In genomic region chr3:14869779-14870178, GRCm38 (mm10) we compare ENCODE assay signal across 8 mouse cellular contexts. TPM values are rescaled to one million over a fixed set of nuclear protein-coding genes. Genes with fewer than 3 reads are reported as not detected.
DNase-seq lines count a peak whose midpoint lies in the region; ATAC-seq lines count a peak whose summit lies in the region.

No protein-coding gene starts in this region.

- no peak overlapping the region for H3K4me3 ChIP-seq in forebrain, embryonic 15.5 days
- H3K4me3 ChIP-seq in hindbrain, embryonic 10.5 days: no peak overlapping the region

- no peaks in the 10 kb centered on the region for H3K9me3 ChIP-seq in forebrain, embryonic 15.5 days
- H3K9me3 ChIP-seq in hindbrain, embryonic 10.5 days: no peaks in the 10 kb centered on the region

- H3K36me3 ChIP-seq in forebrain, embryonic 15.5 days: no peaks in the 10 kb centered on the region
- H3K36me3 ChIP-seq in hindbrain, embryonic 10.5 days: no peaks in the 10 kb centered on the region

- 15% methylated on average over 11 of the region's 11 CpGs for WGBS in forebrain, embryonic 15.5 days
- 21% methylated on average over 11 of the region's 11 CpGs for WGBS in hindbrain, embryonic 10.5 days

- peak; percentile 70 for DNase-seq in Muller cell, postnatal 12 days (ENCODE audit: inconsistent ontology term)
- peak; percentile 31 for DNase-seq in cerebellum, adult 11-12 months
- peak; percentile 80 for DNase-seq in hindbrain, embryonic 10.5 days (ENCODE audit: low spot score)
- peak; percentile 66 to 72 for DNase-seq in layer of hippocampus, postnatal 10 days (ENCODE audit: low spot score in 2 of 2)
- peak; percentile 66 for DNase-seq in right cerebral cortex, adult 2 months (ENCODE audit: low spot score in 2 of 2)
- peak; percentile 29 to 67 for DNase-seq in urinary bladder, postnatal 4 days (ENCODE audit: low spot score in 2 of 2)

- H3K27ac ChIP-seq in forebrain, embryonic 15.5 days (replicated peaks): no peak overlapping the region
- no peak overlapping the region for H3K27ac ChIP-seq in hindbrain, embryonic 10.5 days

- peak; percentile 68 for ATAC-seq in forebrain, embryonic 15.5 days (replicated peaks)
- peak; percentile 89 for ATAC-seq in megakaryocyte, adult 5-6 weeks (ENCODE audit: poor library complexity, severe bottlenecking)

- no peak overlapping the region for H3K4me2 ChIP-seq in forebrain, embryonic 15.5 days (replicated peaks)

- H3K4me1 ChIP-seq in forebrain, embryonic 15.5 days: no peaks in the 10 kb centered on the region
- H3K4me1 ChIP-seq in hindbrain, embryonic 10.5 days (replicated peaks): peaks cover 7% of the 10 kb centered on the region; the same call in 1 of the 2 replicates

- H3K27me3 ChIP-seq in forebrain, embryonic 15.5 days: no peaks in the 10 kb centered on the region
- H3K27me3 ChIP-seq in hindbrain, embryonic 10.5 days (ENCODE audit: insufficient read depth, poor library complexity, severe bottlenecking): no peaks in the 10 kb centered on the region

- H3K9ac ChIP-seq in forebrain, embryonic 15.5 days (replicated peaks): no peak overlapping the region

RNA-seq across cellular contexts. Expression of gene Car3, which starts 6.5 kb away (rescaled TPM):
- polyA plus RNA-seq in forebrain, embryonic 15.5 days (2015; fragmentation: Nextera tagmentation; extraction: Ambion mirVana): 1.1 and 2.1 TPM in 2 replicates
- polyA plus RNA-seq in hindbrain, embryonic 10.5 days (2016; fragmentation: Nextera tagmentation; extraction: Ambion mirVana): 2.0 and 3.7 TPM in 2 replicates
- 1 to 10 TPM; 1.1 to 1.3 TPM for total RNA-seq in layer of hippocampus, postnatal 10 days (2021)
- total RNA-seq in megakaryocyte, adult 5-6 weeks (2015): 0.64 TPM in 1 of 2 replicates, not detected in the other
- 0.07 TPM in 1 of 2 replicates, not detected in the other for total RNA-seq in megakaryocyte, adult 5-6 weeks (2017)

RNA-seq across cellular contexts. Expression of gene Car2, which starts 16.3 kb away (rescaled TPM):
- 21.7 and 22.7 TPM in 2 replicates for polyA plus RNA-seq in forebrain, embryonic 15.5 days (2015; fragmentation: Nextera tagmentation; extraction: Ambion mirVana)
- 84.6 and 101 TPM in 2 replicates for polyA plus RNA-seq in hindbrain, embryonic 10.5 days (2016; fragmentation: Nextera tagmentation; extraction: Ambion mirVana)
- 10 to 100 TPM; 62.4 to 64.3 TPM for total RNA-seq in layer of hippocampus, postnatal 10 days (2021)
- total RNA-seq in megakaryocyte, adult 5-6 weeks (2015): 31.5 and 53.6 TPM in 2 replicates
- total RNA-seq in megakaryocyte, adult 5-6 weeks (2017): 25.5 and 51.5 TPM in 2 replicates
